Mouse (Mus musculus) T-helper 2 cell (primary cell): ENCODE results near the gene Iqsec1.

Experiments
- in situ Hi-C: fragments of 300-600 bp; cut with MboI, MseI; formaldehyde crosslinking; loops from one replicate; pipeline ENCODE4 v1.15.1; 2025; ENCODE audit warnings: high pct_unique_total_duplicates

Iqsec1 gene

GRCm38 (mm10) chr6:90815341-90815740 is 173.1 kb downstream of the Iqsec1 start:
- in situ Hi-C loops, result no loop called here

DNA sequence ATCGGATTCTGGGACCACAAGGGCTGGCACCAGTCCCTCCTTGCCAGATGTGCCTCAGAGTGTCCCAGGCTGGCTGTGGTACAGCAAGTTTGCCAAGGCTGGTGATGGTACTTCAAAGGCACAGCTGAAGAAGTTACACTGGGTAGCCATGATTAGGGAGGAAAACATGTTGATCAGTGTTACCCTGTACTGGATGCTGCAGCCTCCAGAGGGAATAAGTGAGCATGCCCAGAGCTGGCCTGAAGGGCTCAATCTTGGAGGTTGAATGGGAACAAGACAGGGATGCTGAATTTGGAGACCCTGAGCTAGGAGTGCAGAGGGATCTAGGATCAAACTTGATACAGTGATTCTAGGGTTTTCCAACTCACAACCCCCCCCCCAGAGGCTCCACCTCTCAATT is 175.0 kb downstream of the Iqsec1 start:
- in situ Hi-C loops, result no loop called here

DNA sequence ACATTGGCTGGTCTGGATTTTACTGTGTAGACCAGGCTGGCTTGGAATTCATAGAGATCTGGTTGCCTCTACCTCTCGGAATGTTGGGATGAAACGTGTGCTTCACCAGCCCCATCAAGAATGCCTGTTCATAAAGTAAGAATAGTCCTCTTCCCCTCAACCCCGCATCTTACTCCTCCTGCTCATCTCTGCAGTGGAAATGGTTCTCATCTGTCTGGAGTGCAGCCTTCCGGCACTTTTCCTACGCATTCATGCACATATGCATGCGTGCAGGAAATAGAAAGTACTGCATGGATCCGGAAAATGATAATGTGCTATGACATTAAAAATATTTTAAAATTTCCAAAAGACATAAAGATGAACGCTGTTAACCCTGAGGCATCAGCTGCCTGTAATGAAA is 175.9 kb downstream of the Iqsec1 start:
- in situ Hi-C loops, result no loop called here

- in situ Hi-C loops, result no loop called here
These were observed 176.4 kb downstream of the Iqsec1 start for GRCm38 (mm10) chr6:90812072-90812471.

DNA sequence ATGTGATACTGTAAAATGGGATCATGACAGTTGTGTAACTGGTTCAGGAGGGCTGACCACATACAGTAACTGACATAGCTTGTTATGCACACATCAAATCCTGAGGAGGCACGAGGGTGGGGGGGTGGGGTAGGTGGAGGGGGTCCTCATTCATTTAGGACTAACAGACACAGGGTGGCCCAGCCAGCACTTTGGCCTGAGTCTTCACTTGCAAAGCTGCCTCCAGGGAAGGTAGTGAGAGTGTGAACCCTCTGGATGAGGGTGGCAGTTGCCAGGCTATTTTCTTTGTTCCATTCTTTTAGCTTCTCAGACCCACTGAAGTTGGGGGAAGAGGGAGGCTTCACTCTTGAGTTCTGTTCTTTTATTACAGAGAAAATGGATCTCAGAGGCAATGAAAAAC is 177.9 kb downstream of the Iqsec1 start:
- in situ Hi-C loops, result no loop called here

DNA sequence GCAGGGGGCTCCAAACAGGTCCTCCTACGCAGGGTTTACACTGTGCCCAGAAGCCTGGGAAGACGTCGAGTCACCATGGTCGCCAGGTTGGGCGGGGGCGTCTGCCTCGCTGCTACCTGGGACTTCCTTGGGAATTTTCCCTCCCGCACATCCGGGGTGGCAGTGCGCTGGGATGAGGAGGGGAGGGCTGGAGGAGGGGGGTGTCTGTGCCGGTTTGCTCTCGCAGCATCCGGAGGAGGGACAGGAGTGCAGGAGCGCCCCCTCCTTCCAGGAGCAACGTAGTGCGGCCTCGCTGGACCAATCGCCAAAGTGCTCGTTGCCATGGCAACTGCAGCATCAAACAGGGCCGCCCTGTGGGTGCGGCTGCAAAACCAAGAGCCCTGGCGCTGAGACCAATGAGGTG is 178.5 kb downstream of the Iqsec1 start:
- in situ Hi-C loops, result no loop called here

DNA sequence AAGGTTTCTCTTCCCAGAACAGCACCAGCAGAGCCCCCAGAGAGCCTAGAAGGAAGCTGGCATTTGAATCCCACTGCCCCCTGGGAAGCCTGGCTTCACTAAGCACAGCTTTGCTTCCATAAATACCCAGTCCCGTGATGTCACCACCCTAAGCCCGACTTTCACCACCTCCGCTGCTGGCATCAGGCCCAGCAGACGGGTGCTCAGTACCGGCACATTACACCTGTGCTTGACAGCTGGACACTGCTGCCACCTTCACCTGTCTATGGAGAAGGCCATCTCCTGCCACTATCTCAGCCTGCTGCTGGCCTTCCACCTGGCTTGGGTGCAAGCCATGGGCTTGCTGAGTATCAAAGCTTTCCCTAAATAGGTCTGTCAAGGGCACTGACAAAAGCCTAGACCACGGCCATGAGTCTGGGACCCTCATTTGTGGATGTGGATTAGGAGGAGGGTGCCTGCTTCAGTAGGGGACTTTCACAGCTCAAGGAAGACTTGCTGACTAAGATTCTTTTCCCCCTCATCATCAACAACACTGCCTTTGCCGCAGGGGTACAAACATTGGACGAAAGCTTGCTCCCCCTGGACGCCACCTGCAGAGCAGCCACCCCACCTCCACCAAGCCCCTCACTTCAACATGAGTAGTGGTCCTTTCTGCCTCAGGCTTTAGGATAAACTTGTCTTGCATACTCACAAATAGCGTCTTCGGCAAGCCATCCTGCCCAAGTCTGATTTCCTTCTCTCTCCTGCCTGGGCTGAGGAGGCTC is 179.2 kb downstream of the Iqsec1 start:
- in situ Hi-C loops, result no loop called here

- in situ Hi-C loops, result no loop called here
These were observed 179.9 kb downstream of the Iqsec1 start for GRCm38 (mm10) chr6:90808544-90808943.

DNA sequence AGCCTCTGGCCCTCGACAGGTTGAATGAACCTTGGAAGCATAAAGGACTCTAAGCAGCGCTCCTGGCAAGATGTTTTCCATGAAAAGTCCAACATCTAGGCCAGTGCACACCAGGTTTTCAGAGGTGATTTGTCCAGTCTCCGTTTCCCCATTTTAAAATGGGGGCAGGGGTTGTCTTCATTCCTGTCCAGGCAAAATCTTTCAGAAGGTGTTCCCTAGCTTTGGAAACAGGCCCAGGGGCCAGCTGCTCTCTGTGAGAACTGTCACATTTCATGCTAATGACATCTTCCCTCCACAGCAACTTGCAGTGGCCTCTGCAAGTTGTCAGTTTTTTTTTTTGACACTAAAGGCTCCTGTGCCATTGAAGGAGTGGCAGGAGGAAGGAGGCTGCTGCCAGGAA is 180.4 kb downstream of the Iqsec1 start:
- in situ Hi-C loops, result no loop called here

DNA sequence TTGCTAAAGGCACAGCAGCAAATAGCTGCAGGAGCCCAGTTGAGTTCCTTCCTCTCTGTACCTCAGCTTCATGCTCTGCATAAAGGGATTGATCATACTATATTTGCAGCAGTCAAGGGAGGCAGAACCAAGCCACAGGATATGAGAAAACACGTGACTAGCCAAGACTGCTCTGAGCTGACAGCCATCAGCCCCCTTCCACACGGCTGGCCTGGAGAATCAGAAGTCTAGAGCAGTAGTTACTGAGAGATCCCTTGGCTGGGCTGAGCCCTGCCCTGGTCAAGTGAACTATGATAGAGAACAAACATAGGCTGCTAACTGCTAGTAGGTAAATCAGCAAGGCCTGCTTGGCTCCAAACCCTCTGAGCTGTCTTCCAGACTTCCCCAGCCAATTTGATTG is 180.9 kb downstream of the Iqsec1 start:
- in situ Hi-C loops, result no loop called here

DNA sequence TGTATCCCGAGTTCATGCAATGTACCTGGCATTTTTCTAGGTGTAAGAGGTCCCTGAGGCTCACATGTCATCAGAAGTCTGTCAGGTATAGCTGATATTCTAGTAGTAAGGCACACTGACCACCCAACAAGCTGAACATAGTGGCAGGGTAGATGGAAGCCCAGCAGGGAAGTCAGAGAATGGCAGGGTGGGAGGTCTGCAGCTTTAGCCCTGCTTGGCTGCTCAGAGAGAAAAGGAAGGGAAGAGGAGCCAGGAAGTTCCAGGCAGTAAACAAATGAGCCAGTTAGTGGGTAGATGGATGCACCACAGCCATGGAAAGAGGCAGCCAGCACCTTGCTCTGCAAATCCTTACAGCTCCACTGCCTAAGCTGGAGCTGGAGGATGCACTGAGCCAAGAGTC is 181.7 kb downstream of the Iqsec1 start:
- in situ Hi-C loops, result no loop called here

GRCm38 (mm10) chr6:90805101-90805500 is 183.4 kb downstream of the Iqsec1 start:
- in situ Hi-C loops, result no loop called here

DNA sequence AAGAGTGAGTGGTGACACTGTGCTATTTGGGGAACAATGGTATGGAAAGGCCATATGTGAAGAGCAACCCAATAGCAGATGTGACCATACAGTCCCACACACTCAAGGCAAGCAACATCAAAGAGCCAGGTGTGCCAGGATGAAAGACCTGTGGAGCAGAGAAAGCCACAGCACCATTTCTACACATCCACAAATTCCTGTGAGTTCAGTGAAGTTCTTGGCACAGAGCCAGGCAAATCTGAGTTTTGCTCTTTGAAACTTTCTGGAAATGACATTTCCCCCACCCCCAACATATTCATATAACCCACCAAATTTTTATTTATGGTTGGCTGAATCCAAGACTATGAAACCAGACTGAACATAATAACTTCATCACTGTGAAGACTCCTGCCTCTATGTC is 183.8 kb downstream of the Iqsec1 start:
- in situ Hi-C loops, result no loop called here

DNA sequence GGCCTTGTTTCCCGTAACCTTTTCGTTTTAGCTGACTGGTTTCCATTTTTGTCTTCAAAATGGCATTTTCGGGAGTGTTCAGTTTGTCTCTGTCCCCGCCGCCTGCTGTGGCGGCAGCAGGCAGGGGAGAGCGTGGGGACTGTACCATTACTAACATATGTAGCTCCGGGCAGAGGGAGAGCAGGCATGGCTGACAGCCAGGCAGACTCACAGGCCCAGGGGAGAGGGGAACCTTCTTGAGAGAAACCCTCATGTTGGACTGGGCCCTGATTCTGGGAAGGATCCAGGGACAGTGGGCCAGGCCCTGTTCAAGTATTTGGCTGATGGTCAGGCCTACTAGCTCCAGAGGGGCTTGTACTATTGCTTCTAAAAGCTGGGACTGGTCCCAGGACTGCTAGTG is 185.9 kb downstream of the Iqsec1 start:
- in situ Hi-C loops, result no loop called here

DNA sequence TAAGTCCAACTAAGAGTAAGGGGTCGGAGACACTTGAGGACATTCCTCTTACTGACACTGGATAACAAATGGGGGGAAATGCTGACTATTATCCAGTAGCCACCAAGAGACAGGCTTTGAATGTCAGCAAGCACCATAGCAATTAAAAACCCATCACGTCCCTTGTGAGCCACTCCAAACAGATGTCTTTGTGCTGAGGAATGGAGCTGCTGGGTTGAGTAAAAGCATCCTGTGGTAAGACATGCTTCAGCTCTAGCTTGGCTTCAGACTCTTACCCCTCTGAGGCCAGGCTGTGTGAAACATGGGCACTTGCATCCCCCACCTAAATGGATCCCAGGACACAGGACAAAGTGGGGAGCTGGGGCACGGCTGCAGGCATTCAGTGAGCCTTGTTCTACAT is 186.4 kb downstream of the Iqsec1 start:
- in situ Hi-C loops, result no loop called here

- in situ Hi-C loops, result no loop called here
These were observed 187.7 kb downstream of the Iqsec1 start for GRCm38 (mm10) chr6:90800825-90801224.

DNA sequence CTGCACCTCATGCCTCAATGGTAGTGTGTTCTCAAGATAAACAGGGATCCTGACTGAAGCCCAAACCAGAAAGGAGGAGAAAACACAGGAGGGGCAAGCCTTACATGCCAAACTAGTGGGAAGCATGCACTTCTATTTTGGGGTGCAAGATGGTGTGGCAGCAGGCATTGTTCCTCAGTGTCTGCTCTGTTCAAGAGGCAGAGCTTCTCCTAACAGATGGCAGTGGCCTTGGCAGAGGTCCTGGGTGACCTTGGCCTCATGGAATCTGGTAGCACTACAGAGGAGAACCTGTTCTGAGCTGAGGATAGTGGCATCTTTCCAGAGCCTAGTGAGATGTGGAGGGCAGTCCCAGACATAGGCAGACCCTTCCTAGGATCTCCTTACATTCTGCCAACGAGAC is 189.4 kb downstream of the Iqsec1 start:
- in situ Hi-C loops, result no loop called here

GRCm38 (mm10) chr6:90798201-90798600 is 190.3 kb downstream of the Iqsec1 start:
- in situ Hi-C loops, result no loop called here

- in situ Hi-C loops, result no loop called here
These were observed 191.4 kb downstream of the Iqsec1 start for GRCm38 (mm10) chr6:90796902-90797596.

DNA sequence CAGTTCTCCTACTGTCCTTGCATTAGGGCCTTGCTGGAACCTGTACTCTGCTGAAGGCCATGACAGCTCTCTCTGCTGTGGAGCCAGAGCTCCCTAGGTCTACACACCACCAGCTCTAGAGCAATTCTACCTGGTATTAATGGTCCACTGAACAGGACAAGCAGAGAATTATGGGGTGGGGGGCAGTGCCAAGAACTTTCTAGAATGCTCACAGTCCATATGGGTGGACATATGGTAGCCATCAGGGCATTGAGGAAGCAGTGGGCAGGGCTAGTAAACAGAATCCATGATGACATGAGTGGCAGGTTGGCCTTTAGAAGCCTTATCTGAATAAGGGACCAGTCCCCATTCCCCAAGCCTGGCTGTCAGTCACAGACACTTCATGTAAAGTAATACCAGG is 197.6 kb downstream of the Iqsec1 start:
- in situ Hi-C loops, result no loop called here

- in situ Hi-C loops, result no loop called here
These were observed 199.0 kb downstream of the Iqsec1 start for GRCm38 (mm10) chr6:90789520-90789919.

- in situ Hi-C loops, result no loop called here
These were observed 200.9 kb downstream of the Iqsec1 start for GRCm38 (mm10) chr6:90787587-90787986.

DNA sequence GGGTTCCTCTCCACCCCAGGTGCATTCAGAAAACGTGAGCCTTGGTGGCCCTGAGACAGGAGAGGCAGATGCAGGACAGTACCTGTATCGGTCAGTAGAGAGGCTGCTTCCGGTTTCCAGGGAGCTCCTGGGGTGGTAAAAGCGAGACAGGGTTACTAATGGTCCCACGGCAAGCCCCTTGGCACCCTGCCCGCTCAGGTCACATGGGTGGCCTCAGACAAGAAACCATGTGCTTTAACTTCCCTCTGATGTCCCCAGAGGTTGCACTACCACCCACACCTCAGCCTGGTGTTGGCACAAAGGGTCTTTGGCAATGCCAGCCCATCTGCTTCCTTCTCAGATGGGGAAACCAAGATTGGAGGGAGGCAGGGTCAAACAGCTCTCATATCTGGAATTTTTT is 201.4 kb downstream of the Iqsec1 start:
- in situ Hi-C loops, result no loop called here
